Mouse (Mus musculus): ENCODE measurements around the gene Asah2. TPM values are rescaled to one million over a fixed set of nuclear protein-coding genes. Genes with fewer than 3 reads are reported as not detected.

The Asah2 gene
- total RNA-seq, 1 experiment from 2014 or later, result 31.3 TPM

GRCm38 (mm10) chr19:32032881-32033280, 75.1 kb downstream of the Asah2 start:
- no peak for ATAC-seq (replicated peaks in 1 of 2; ENCODE audit: insufficient read depth in 1 of 2, low FRiP score in 2 of 2, low TSS enrichment in 1 of 2, low read depth in 1 of 2, poor library complexity in 2 of 2, severe bottlenecking in 2 of 2)

- ATAC-seq (replicated peaks in 1 of 2; ENCODE audit: insufficient read depth in 1 of 2, low FRiP score in 2 of 2, low TSS enrichment in 1 of 2, low read depth in 1 of 2, poor library complexity in 2 of 2, severe bottlenecking in 2 of 2), result peak; percentile 62 to 64; a peak in 2 of 4 replicates
These were observed 77.6 kb downstream of the Asah2 start for GRCm38 (mm10) chr19:32030430-32030829.

GRCm38 (mm10) chr19:32025443-32025842, 82.6 kb downstream of the Asah2 start:
- ATAC-seq (replicated peaks in 1 of 2; ENCODE audit: insufficient read depth in 1 of 2, low FRiP score in 2 of 2, low TSS enrichment in 1 of 2, low read depth in 1 of 2, poor library complexity in 2 of 2, severe bottlenecking in 2 of 2), result no peak

- no peak for ATAC-seq (replicated peaks in 1 of 2; ENCODE audit: insufficient read depth in 1 of 2, low FRiP score in 2 of 2, low TSS enrichment in 1 of 2, low read depth in 1 of 2, poor library complexity in 2 of 2, severe bottlenecking in 2 of 2)
These were observed 88.3 kb downstream of the Asah2 start for GRCm38 (mm10) chr19:32019722-32020121.

- ATAC-seq (replicated peaks in 1 of 2; ENCODE audit: insufficient read depth in 1 of 2, low FRiP score in 2 of 2, low TSS enrichment in 1 of 2, low read depth in 1 of 2, poor library complexity in 2 of 2, severe bottlenecking in 2 of 2), result no peak
These were observed 89.4 kb downstream of the Asah2 start for GRCm38 (mm10) chr19:32018585-32018984.

GRCm38 (mm10) chr19:32018053-32018452, 90.0 kb downstream of the Asah2 start:
- no peak for ATAC-seq (replicated peaks in 1 of 2; ENCODE audit: insufficient read depth in 1 of 2, low FRiP score in 2 of 2, low TSS enrichment in 1 of 2, low read depth in 1 of 2, poor library complexity in 2 of 2, severe bottlenecking in 2 of 2)

- no peak for ATAC-seq (replicated peaks in 1 of 2; ENCODE audit: insufficient read depth in 1 of 2, low FRiP score in 2 of 2, low TSS enrichment in 1 of 2, low read depth in 1 of 2, poor library complexity in 2 of 2, severe bottlenecking in 2 of 2)
These were observed 105.4 kb downstream of the Asah2 start for GRCm38 (mm10) chr19:32002623-32003022.

- no peak for ATAC-seq (replicated peaks in 1 of 2; ENCODE audit: insufficient read depth in 1 of 2, low FRiP score in 2 of 2, low TSS enrichment in 1 of 2, low read depth in 1 of 2, poor library complexity in 2 of 2, severe bottlenecking in 2 of 2)
These were observed 111.1 kb downstream of the Asah2 start for GRCm38 (mm10) chr19:31996916-31997315.

- ATAC-seq (replicated peaks in 1 of 2; ENCODE audit: insufficient read depth in 1 of 2, low FRiP score in 2 of 2, low TSS enrichment in 1 of 2, low read depth in 1 of 2, poor library complexity in 2 of 2, severe bottlenecking in 2 of 2), result no peak
These were observed 117.0 kb downstream of the Asah2 start for GRCm38 (mm10) chr19:31991057-31991456.

GRCm38 (mm10) chr19:31975882-31976281, 132.1 kb downstream of the Asah2 start:
- peak; percentile 22 to 77; a peak in 1 of 4 replicates for ATAC-seq (replicated peaks in 1 of 2; ENCODE audit: insufficient read depth in 1 of 2, low FRiP score in 2 of 2, low TSS enrichment in 1 of 2, low read depth in 1 of 2, poor library complexity in 2 of 2, severe bottlenecking in 2 of 2)

GRCm38 (mm10) chr19:31971998-31972397, 136.0 kb downstream of the Asah2 start:
- ATAC-seq (replicated peaks in 1 of 2; ENCODE audit: insufficient read depth in 1 of 2, low FRiP score in 2 of 2, low TSS enrichment in 1 of 2, low read depth in 1 of 2, poor library complexity in 2 of 2, severe bottlenecking in 2 of 2), result peak; percentile 89 to 91

- ATAC-seq (replicated peaks in 1 of 2; ENCODE audit: insufficient read depth in 1 of 2, low FRiP score in 2 of 2, low TSS enrichment in 1 of 2, low read depth in 1 of 2, poor library complexity in 2 of 2, severe bottlenecking in 2 of 2), result no peak
These were observed 136.6 kb downstream of the Asah2 start for GRCm38 (mm10) chr19:31971405-31971804.

GRCm38 (mm10) chr19:31967933-31968532, 140.0 kb downstream of the Asah2 start:
- ATAC-seq (replicated peaks in 1 of 2; ENCODE audit: insufficient read depth in 1 of 2, low FRiP score in 2 of 2, low TSS enrichment in 1 of 2, low read depth in 1 of 2, poor library complexity in 2 of 2, severe bottlenecking in 2 of 2), result peak; percentile 43 to 66; a peak in 3 of 4 replicates

GRCm38 (mm10) chr19:31963147-31963546, 144.9 kb downstream of the Asah2 start:
- ATAC-seq (replicated peaks in 1 of 2; ENCODE audit: insufficient read depth in 1 of 2, low FRiP score in 2 of 2, low TSS enrichment in 1 of 2, low read depth in 1 of 2, poor library complexity in 2 of 2, severe bottlenecking in 2 of 2), result peak; percentile 17 to 69; a peak in 2 of 4 replicates

GRCm38 (mm10) chr19:31960434-31960833, 147.6 kb downstream of the Asah2 start:
- ATAC-seq (replicated peaks in 1 of 2; ENCODE audit: insufficient read depth in 1 of 2, low FRiP score in 2 of 2, low TSS enrichment in 1 of 2, low read depth in 1 of 2, poor library complexity in 2 of 2, severe bottlenecking in 2 of 2), result no peak

- peak; percentile 67 to 71 for ATAC-seq (replicated peaks in 1 of 2; ENCODE audit: insufficient read depth in 1 of 2, low FRiP score in 2 of 2, low TSS enrichment in 1 of 2, low read depth in 1 of 2, poor library complexity in 2 of 2, severe bottlenecking in 2 of 2)
These were observed 151.7 kb downstream of the Asah2 start for GRCm38 (mm10) chr19:31956359-31956758.

- ATAC-seq (replicated peaks in 1 of 2; ENCODE audit: insufficient read depth in 1 of 2, low FRiP score in 2 of 2, low TSS enrichment in 1 of 2, low read depth in 1 of 2, poor library complexity in 2 of 2, severe bottlenecking in 2 of 2), result no peak
These were observed 153.3 kb downstream of the Asah2 start for GRCm38 (mm10) chr19:31954696-31955095.

- ATAC-seq (replicated peaks in 1 of 2; ENCODE audit: insufficient read depth in 1 of 2, low FRiP score in 2 of 2, low TSS enrichment in 1 of 2, low read depth in 1 of 2, poor library complexity in 2 of 2, severe bottlenecking in 2 of 2), result no peak
These were observed 153.7 kb downstream of the Asah2 start for GRCm38 (mm10) chr19:31954267-31954666.

GRCm38 (mm10) chr19:31953799-31954198, 154.2 kb downstream of the Asah2 start:
- ATAC-seq (replicated peaks in 1 of 2; ENCODE audit: insufficient read depth in 1 of 2, low FRiP score in 2 of 2, low TSS enrichment in 1 of 2, low read depth in 1 of 2, poor library complexity in 2 of 2, severe bottlenecking in 2 of 2), result no peak

All from hematopoietic stem cell, adult 5-6 weeks (primary cell).